Mouse (Mus musculus) spleen, postnatal 4 days (tissue): ENCODE data around the gene Vmn1r63.
"Not testable (repeated sequence)": the region's sequence is repeated elsewhere in the genome, so short reads cannot be mapped to it uniquely, and the experiment has no call there.

Experiments used
- DNase-seq, 2 experiments: peaks; one replicate each; pipeline ENCODE4 v3.0.0; 2022; ENCODE audit warnings: low spot score in 2 of 2

Gene Vmn1r63

DNA sequence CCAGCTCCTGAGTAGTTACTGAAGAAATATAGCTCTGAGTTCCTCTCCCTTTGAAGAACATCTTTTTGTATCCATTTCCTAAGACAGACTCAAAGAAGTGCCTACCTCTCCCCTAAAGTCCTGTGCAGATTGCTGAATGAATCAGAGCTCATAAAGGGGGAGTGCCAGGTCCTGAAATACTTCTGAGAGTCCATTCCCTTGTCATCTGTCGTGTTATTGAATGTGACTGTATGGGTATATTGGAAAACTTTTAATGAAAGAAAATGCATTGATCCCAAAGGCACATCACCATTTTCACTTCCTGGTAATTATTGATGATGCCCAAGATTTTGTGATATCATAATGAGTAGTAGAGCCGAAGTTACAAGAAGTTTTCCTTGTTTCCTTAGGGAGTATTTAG, at the start of gene Vmn1r63:
TSS of gene Vmn1r63 (minus strand) at position 101 of the 400 bp plus-strand sequence.
- not testable (repeated sequence) for DNase-seq
